Mouse (Mus musculus): ENCODE results near the gene Ccnt2. TPM values are rescaled to one million over a fixed set of nuclear protein-coding genes. Genes with fewer than 3 reads are reported as not detected.

The Ccnt2 gene
- polyA plus RNA-seq, 1 experiment from 2014 or later = 82.9 TPM

- Histone ChIP-seq H3K4me1 (replicated peaks) (no peaks in the 10 kb centered on the region), H3K36me3 (no peaks in the 10 kb centered on the region), H3K27ac (no peak within 1 kb of the TSS), H3K4me3 (no peak within 1 kb of the TSS), H3K9me3 (peaks cover 5% of the 10 kb centered on the region; the same call in 1 of the 2 replicates), H3K27me3 (ENCODE audit: insufficient read depth, poor library complexity, severe bottlenecking) (no peaks in the 10 kb centered on the region)
- no peak for DNase-seq (ENCODE audit: low spot score)
- 81% methylated on average over 14 of the region's 14 CpGs for WGBS
These were observed 80.7 kb downstream of the Ccnt2 start, which contains the start of gene Map3k19 for GRCm38 (mm10) chr1:127854486-127855222. Gene Map3k19, minus strand, starts transcription at chr1:127855031.

Other genes starting within 250 kb of the Ccnt2 start
- 12.4 and 28.8 TPM in 2 replicates for gene Tmem163, start 94.6 kb upstream of the Ccnt2 start, polyA plus RNA-seq (2016; fragmentation: Nextera tagmentation; extraction: Ambion mirVana)
- gene Acmsd, start 44.8 kb upstream of the Ccnt2 start, polyA plus RNA-seq (2016; fragmentation: Nextera tagmentation; extraction: Ambion mirVana) = 0.27 and 0.35 TPM in 2 replicates
- gene Map3k19, start 80.9 kb downstream of the Ccnt2 start, polyA plus RNA-seq (2016; fragmentation: Nextera tagmentation; extraction: Ambion mirVana) = 0.15 and 0.76 TPM in 2 replicates
- gene Rab3gap1, start 94.6 kb downstream of the Ccnt2 start, polyA plus RNA-seq (2016; fragmentation: Nextera tagmentation; extraction: Ambion mirVana) = 15.0 and 15.8 TPM in 2 replicates

All from hindbrain, embryonic 10.5 days (tissue).